Mouse (Mus musculus) heart, postnatal 0 days (tissue): Measurements from ENCODE around the gene Tex2. TPM values are rescaled to one million over a fixed set of nuclear protein-coding genes. Genes with fewer than 3 reads are reported as not detected.
A peak's percentile ranks its signal among the peaks of the same experiment; 100 is the strongest.

Experiments used
- ATAC-seq: fragments of 200-750 bp; cut with Nextera tagmentation; 2 replicates; pipeline ENCODE4 v1.8.0; 2017; ENCODE audit warnings: low read depth, moderate number of reproducible peaks, moderate library complexity; ENCODE audit not compliant: insufficient read depth
- DNase-seq: peaks from one replicate; pipeline ENCODE4 v3.0.0-alpha.2; 2016; ENCODE audit warnings: low spot score
- H3K27ac ChIP-seq: fragments of 300-500 bp; sonication (generic); 2 replicates; pipeline ENCODE4 v1.5.1; 2014; ENCODE audit warnings: low read depth, mild to moderate bottlenecking
- H3K27me3 ChIP-seq: fragments of 300-500 bp; sonication (generic); 2 replicates; pipeline ENCODE4 v1.6.1; 2014; ENCODE audit warnings: low read length, mixed read lengths; ENCODE audit not compliant: control insufficient read depth, insufficient read depth
- H3K36me3 ChIP-seq: fragments of 300-500 bp; sonication (generic); replicated peaks from 2 replicates; pipeline ENCODE4 v1.6.1; 2014; ENCODE audit warnings: low read length, mixed read lengths; ENCODE audit not compliant: control insufficient read depth, insufficient read depth
- H3K4me1 ChIP-seq: fragments of 300-500 bp; sonication (generic); 2 replicates; pipeline ENCODE4 v1.6.1; 2014; ENCODE audit warnings: antibody characterized with exemption; ENCODE audit not compliant: control insufficient read depth, insufficient read depth
- H3K4me2 ChIP-seq: fragments of 300-500 bp; sonication (generic); 2 replicates; pipeline ENCODE4 v1.6.1; 2014; ENCODE audit warnings: low read depth, mild to moderate bottlenecking, low read length, moderate library complexity
- H3K4me3 ChIP-seq: fragments of 300-500 bp; sonication (generic); 2 replicates; pipeline ENCODE4 v1.5.1; 2014; ENCODE audit warnings: low read depth, low read length
- H3K9ac ChIP-seq: fragments of 300-500 bp; sonication (generic); replicated peaks from 2 replicates; pipeline ENCODE4 v1.6.1; 2014; ENCODE audit warnings: low read depth, low read length, mixed read lengths
- H3K9me3 ChIP-seq: fragments of 300-500 bp; sonication (generic); replicated peaks from 2 replicates; pipeline ENCODE4 v1.6.1; 2016; ENCODE audit warnings: low read length; ENCODE audit not compliant: control insufficient read depth
- CTCF ChIP-seq: IDR thresholded peaks from 2 replicates; pipeline ENCODE4 v1.5.1; 2016; ENCODE audit warnings: antibody characterized with exemption, control low read depth, low read depth
- EP300 ChIP-seq: IDR thresholded peaks from 2 replicates; pipeline ENCODE4 v1.6.1; 2016; ENCODE audit warnings: antibody characterized with exemption, low read depth
- WGBS: fragments of 180-500 bp; shearing (Covaris S2); extraction: QIAGEN DNeasy Blood & Tissue Kit; methylation state at CpG from one replicate; pipeline ENCODE4 v1.1.7; 2014; 5-methylcytosine and 5-hydroxymethylcytosine counted together
- polyA plus RNA-seq: library from polyadenylated mRNA; unstranded; fragments of >200 nt; fragmentation: Nextera tagmentation; extraction: Ambion mirVana; gene quantifications from 2 replicates; pipeline ENCODE4 v1.2.1, GENCODE M21; 2015
- total RNA-seq: library from RNA; depleted of rRNA; stranded (reverse); fragments of >200 nt; gene quantifications from 2 replicates; pipeline ENCODE4 v1.2.3, GENCODE M21; 2014; ENCODE audit warnings: low replicate concordance

The Tex2 gene
- total and polyA plus RNA-seq, 2 experiments from 2014 or later, result 14.0 to 37.4 TPM

- DNase-seq (no peak), ATAC-seq (no peak)
- H3K4me1 ChIP-seq, result 0 out of 2 replicates have a peak, but pooled peaks cover 7% of the 10 kb centered on the region
- no peaks in the 10 kb centered on the region for H3K36me3 ChIP-seq
- H3K4me2 ChIP-seq, result no peak overlapping the region
- WGBS, result 71% methylated on average over 10 of the region's 10 CpGs
- H3K4me3 ChIP-seq, result no peak overlapping the region
- no peaks in the 10 kb centered on the region for H3K9me3 ChIP-seq
- TF ChIP-seq EP300 (no peak), CTCF (no peak)
- H3K27me3 ChIP-seq, result no peaks in the 10 kb centered on the region
- no peak overlapping the region for H3K27ac ChIP-seq
- H3K9ac ChIP-seq, result no peak overlapping the region
Observed at GRCm38 (mm10) chr11:106490057-106490456, 123.2 kb downstream of the Tex2 start.

DNA sequence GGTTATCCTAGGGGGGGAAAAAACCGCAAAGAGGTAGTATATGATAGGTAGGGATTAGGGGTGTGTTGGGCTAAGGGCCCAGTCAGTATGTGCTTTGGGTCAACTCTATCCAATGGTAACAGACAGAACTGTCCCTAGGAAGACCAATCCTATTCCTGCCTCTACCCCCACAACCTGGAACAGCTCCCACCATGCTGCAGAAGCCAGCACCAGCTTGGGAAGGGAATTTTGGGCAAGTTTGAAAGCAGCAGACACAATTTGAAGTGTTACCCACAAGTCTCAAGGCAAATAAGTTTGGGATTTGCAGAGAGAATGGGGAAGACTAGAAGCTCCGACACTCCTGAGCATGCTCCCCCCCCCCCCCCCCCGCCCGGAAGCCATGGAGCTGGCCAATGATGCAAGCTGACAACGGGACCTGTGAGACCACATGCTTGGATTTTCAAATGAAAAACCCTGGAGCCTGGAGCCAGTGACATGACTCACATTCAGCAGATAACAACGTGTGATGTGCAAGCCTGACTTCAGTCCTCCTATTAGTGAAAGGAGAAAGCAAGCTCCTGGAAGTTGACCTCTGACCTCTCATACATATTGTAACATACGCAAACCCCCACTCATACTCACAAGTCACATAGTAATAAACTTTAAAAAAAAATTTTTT is 124.1 kb downstream of the Tex2 start:
- Histone ChIP-seq H3K4me1 (0 out of 2 replicates have a peak, but pooled peaks cover 7% of the 10 kb centered on the region), H3K36me3 (no peaks in the 10 kb centered on the region), H3K9me3 (no peaks in the 10 kb centered on the region), H3K27ac (no peak overlapping the region), H3K4me3 (no peak overlapping the region), H3K9ac (no peak overlapping the region), H3K4me2 (no peak overlapping the region), H3K27me3 (no peaks in the 10 kb centered on the region)
- TF ChIP-seq EP300 (no peak), CTCF (no peak)
- no peak for ATAC-seq
- WGBS, result 48% methylated on average over 6 of the region's 7 CpGs
- no peak for DNase-seq

GRCm38 (mm10) chr11:106488126-106488561 is 125.1 kb downstream of the Tex2 start:
- no peak for TF ChIP-seq EP300
- TF ChIP-seq CTCF, result no peak
- Histone ChIP-seq H3K4me3 (peak overlapping the region; percentile 95), H3K27ac (peak overlapping the region; percentile 93), H3K4me2 (peak overlapping the region; percentile 98), H3K36me3 (no peaks in the 10 kb centered on the region), H3K9me3 (no peaks in the 10 kb centered on the region), H3K4me1 (0 out of 2 replicates have a peak, but pooled peaks cover 7% of the 10 kb centered on the region), H3K9ac (0 out of 2 replicates have a peak overlapping the region, but pooled peaks have one; percentile 0), H3K27me3 (no peaks in the 10 kb centered on the region)
- ATAC-seq (no peak), DNase-seq (no peak)
- WGBS, result 14% methylated on average over 17 of the region's 17 CpGs

GRCm38 (mm10) chr11:106487733-106488115 is 125.5 kb downstream of the Tex2 start, which contains the start of gene Ern1:
Gene Ern1 (minus strand): TSS chr11:106487852.
- DNase-seq (peak; percentile 93), ATAC-seq (peak; percentile 99)
- H3K27ac ChIP-seq, result peak within 1 kb of the TSS; percentile 93
- H3K9me3 ChIP-seq, result no peaks in the 10 kb centered on the region
- H3K9ac ChIP-seq, result peak within 1 kb of the TSS; percentile 93
- 0 out of 2 replicates have a peak, but pooled peaks cover 7% of the 10 kb centered on the region for H3K4me1 ChIP-seq
- H3K36me3 ChIP-seq, result no peaks in the 10 kb centered on the region
- peak within 1 kb of the TSS; percentile 95 for H3K4me3 ChIP-seq
- TF ChIP-seq CTCF (no peak), EP300 (no peak)
- no peaks in the 10 kb centered on the region for H3K27me3 ChIP-seq
- H3K4me2 ChIP-seq, result peak within 1 kb of the TSS; percentile 98
- WGBS, result under 1% methylated on average over 23 of the region's 28 CpGs

- H3K9ac ChIP-seq, result peak overlapping the region; percentile 93
- peak overlapping the region; percentile 93 for H3K27ac ChIP-seq
- peak overlapping the region; percentile 98 for H3K4me2 ChIP-seq
- ATAC-seq (peak; percentile 73), DNase-seq (peak; percentile 30)
- TF ChIP-seq CTCF, result 0 out of 2 replicates have a peak, but pooled peaks have one; percentile 4
- no peak for TF ChIP-seq EP300
- no peaks in the 10 kb centered on the region for H3K9me3 ChIP-seq
- 0 out of 2 replicates have a peak, but pooled peaks cover 7% of the 10 kb centered on the region for H3K4me1 ChIP-seq
- H3K4me3 ChIP-seq, result peak overlapping the region; percentile 95
- WGBS, result 1% methylated on average over 74 of the region's 86 CpGs
- no peaks in the 10 kb centered on the region for H3K27me3 ChIP-seq
- no peaks in the 10 kb centered on the region for H3K36me3 ChIP-seq
Observed at GRCm38 (mm10) chr11:106486866-106487732, 126.1 kb downstream of the Tex2 start.
